Mouse (Mus musculus): ENCODE measurements around the gene Cnn2.

GRCm38 (mm10) chr10:79950661-79951060 lies 37.7 kb upstream of the Cnn2 start:
- TF ChIP-seq FLI1 (IDR thresholded peaks at IDR 0.05; ENCODE audit: low read length) (no peak), GATA1 (IDR thresholded peaks at IDR 0.05; ENCODE audit: borderline replicate concordance, low read length) (no peak)

Data from megakaryocyte, embryonic 14.5 days (primary cell).